Mouse (Mus musculus) WW6 (cell line): ENCODE results near the gene Cast.

Experiments used
- DNase-seq: peaks from one replicate; pipeline ENCODE4 v3.0.0-alpha.2; 2013; ENCODE audit warnings: low read depth, low spot score

Cast gene

DNA sequence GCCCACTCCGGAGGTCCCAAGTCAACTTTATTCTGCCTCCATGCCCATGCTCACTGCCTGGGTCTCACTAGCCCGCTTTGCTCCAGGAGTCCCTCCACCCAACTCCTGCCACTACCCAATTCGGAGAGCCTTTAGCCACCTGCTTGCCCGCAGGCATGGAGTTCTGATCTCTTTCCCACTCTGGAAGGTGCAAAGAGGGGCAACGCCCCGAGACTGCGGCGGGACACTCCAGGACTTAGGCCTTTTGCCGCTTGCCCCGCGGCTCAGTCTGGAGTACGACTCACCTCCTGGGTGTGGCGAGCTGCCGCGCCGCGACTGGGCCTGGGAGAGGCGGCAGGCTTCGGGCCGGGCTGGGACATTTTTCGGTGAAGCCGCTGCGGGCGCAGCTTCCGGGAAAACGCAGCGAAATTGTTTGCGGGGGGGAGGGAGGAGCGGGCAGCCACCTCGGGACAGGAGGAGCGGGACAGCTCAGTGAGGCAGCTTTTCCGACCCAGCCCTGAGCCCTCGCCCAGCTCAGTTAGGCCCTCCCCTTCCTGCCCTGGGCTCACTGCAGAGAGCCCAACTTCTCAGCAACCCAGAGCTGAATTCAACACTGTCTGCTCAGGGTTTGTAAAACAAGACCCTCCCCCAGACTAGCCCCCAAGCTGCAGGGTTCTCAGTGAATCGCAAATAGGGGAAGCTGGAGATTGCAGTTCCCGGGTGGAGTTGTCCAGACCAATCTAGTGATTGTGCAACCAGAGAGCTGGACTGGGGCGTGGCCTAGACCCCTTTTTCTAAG, at the start of gene Cast:
Cast (minus strand) TSS at position 659 of the 778 bp plus-strand sequence.
- peak; percentile 57 for DNase-seq

DNA sequence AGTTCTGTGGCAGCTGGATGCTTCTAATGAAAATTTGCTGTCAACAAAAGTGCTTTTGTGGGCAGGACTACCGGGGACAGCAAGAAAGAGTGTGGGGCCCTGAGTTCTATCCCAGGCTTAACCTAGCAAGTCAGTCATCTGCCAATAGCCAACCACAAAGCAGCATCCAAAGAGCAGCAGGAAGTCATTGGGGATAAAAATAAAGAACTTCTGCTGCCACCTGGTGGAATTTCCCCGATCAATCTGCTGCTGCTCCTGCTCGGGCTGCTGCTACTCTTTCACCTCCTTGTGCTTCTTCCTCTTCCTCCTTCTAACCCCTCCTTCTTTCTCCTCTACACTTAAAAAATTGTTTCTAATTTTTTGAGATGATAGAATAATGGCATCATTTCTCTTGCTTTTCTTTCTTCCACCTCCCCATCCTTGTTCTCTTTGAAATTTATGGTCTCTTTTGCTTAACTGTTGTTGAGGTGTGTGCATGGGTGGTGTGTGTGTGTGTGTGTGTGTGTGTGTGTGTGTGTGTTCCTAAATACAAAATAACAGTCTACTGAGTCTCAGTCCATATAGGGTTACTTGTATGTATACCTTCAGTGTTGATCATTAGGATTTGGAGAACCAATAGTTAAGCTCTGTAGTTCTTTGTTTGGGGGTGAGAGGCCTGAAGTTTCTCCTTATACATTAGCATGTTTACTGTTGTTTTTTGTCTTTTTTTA, 45.9 kb upstream of the Cast start:
- DNase-seq, result peak; percentile 22

DNA sequence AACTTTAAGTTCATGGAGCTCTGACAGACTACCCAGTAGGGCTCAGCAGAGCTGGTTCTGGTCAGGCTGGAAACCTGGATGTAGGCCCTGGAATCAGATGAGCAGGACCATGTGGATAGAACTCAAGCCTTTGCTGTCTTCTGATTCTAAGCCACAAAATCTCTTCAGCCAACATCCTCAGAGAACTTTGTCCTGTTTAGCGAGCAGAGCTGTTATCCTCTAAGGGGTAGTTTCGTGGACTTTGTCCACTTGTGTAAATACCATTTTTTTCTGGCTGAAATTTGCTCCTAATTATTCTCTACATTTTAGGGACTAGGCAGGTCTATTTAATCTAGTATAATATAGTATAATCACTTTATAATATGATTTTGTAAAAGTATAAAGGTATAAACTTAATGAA, 42.2 kb upstream of the Cast start:
- no peak for DNase-seq

DNA sequence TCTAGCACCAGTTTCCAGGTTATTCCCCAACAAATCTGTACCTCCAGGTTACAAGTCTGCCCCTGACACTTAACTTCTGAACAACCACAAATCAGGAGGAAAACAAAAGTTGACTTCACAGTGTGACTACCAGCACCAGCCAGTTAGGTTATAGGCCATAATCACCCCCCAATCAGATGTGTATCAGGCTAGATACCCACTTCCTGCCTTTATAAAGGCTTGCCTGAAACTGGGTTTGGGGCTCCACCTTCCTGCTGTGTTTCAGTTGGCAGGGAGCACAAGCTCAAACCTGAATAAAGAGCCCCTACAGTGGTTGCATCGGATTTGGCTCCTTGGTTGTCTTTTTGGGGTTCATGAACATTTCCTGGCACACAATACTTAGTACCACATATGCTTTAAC, 37.3 kb upstream of the Cast start:
- no peak for DNase-seq

DNA sequence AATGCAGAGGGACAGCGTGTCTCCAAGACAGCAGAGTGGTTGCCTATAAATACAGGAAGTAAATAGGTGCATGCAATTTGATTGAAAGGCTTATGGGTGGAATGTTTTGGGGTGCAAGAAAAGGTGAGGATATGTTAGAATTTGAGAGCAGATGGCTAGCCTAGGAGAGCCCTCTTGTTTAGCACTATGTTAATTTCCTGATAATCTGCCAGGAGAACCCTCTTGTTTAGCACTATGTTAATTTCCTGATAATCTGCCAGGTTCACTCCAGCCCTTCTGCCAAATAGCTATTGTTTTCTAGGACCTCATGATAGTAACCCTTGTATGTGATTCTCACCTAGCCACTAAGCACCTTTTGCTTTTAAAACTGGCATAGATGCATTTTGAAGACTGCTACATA, 25.9 kb upstream of the Cast start:
- no peak for DNase-seq

DNA sequence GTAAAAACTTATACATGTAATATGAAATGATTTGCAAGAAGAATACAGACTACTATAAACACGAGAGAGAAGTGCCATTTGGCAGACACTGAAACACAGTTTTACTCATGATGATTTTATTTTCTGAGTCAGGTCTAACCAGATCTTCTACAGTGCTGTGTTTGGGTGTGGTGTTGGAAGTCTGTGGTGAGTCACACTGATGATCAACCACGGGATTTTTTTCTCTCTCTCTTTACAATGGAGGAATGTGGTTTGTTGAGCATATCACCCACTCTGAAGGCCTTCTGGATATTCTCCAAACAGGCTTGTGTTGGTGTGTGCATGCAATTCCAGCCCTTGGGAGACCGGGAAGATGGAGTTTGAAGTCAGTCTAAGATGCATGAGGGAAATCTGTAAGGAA, 13.5 kb upstream of the Cast start:
- no peak for DNase-seq

DNA sequence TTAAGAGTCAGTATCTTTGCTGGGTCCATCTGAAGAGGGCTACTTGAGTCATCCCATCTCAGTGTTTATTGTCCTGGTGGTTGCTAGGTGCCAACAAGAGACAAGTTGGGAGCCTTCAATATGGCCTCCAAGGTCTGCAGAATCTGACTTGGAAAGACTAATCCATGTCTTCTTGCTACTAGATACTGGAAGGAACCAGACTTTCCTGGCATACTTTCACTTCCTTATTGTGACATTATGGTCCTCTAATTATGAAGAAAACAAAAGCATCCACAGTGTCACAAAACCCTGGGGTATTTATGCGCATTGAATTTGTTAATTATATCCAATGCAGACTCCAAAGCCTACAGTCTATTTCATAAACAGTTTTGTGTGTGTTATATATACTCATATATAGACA, 7.1 kb upstream of the Cast start:
- DNase-seq, result no peak

DNA sequence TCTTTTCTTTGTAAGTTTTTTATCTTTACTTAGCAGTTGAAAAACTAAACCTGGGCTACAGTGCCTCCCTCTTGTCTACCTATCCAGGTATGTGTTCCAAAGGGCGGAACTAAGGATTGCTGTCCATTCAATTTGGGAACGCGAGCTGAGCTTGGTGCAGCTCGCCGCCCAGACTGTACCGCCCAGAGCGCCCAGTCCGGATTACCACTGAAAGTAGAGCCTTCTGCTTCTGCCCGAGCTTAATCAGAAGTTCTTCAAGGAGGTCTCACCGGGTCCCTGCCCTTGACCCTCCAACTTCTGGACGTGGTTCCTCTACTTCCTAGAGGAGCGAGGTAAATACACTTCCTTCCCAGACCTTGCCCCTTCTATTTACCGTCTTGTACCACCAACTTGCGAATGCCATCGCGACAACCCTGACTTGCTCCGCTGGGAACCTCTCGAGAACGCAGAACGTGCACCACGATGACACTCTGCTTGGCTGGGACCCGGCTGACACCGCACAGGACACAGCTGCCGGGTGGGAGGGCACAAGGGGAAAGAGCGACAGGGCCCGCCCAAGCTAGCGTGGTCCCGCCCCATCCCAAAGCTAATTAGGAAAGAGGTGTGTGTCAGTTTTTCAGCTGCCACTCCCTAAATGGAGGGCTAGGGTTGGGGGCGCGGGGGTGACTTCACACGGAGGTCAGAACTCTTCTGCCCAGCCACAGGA, 1.0 kb downstream of the Cast start:
- DNase-seq, result peak; percentile 34

DNA sequence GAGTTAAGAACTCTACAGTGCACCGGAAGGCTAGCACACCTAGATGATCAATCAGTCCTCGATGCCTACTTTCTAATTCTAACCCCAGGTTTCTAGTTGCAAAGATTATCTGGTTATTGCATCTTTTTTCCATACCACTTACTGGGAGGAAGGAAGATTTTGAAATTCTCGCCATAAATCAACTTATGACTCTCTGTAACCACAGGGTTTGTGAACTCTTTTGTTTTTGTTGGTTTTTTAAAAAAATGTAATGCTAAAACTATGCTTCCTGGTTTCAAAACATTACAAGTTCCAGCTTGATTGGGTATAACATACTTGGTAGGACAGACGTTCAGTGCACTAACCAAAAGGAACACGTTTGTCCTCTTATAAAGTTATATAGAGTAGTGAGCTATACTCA, 1.7 kb downstream of the Cast start:
- no peak for DNase-seq

DNA sequence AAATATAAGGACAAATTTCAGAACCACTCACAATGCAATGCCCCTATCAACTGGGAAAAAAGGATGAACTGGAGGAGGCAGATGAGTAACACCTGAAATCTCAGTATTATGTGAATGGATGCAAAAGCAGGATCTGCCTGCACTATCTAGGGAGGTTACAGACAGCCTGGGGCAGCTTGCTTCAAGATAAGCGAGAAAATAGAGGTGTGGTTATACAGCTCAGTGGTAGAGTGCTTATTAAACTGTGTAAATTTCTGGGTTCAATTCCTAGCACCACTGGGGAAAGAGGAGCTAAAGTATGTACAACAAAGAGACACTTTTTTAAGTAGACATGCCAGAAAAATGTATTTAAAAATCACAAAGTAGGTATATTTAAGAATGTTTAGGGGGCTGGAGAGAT, 14.2 kb downstream of the Cast start:
- DNase-seq, result no peak

DNA sequence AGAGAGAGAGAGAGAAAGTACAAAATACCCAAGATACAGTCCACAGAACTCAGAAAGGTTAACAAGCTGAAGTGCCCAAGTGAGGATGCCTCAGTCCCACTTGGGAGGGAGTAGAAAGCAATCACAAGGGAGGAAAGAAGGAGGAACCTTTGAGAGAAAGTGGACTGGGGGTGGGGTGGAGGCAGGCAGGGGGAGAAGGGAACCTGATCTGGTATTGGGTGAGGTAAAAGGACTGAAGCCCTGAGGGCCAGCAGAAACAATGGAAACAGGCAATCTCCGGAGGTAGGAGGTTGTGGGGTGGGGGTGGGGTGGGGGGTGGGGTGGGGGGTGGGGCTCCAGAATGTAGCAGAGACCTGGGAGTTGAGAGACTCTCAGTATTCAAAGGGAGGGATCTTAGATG, 20.9 kb downstream of the Cast start:
- peak; percentile 57 for DNase-seq

DNA sequence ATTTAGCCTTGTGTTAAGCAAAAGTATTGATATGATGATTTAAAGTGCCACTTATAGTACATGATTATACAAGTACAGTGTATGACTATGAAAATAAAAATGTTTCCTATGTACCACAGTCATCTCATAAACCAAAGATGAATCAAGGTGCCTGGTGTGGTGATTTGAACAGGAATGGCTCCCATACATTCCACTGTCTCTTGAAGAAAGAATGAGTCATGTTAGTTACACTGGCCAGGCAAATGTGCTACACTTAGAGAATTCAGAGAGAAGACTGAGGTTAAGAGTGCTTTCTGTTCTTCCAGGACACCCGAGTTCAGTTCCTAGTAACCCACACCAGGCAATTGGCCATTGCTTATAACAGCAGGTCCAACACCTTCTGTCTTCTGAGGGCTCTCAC, 36.5 kb downstream of the Cast start:
- no peak for DNase-seq

DNA sequence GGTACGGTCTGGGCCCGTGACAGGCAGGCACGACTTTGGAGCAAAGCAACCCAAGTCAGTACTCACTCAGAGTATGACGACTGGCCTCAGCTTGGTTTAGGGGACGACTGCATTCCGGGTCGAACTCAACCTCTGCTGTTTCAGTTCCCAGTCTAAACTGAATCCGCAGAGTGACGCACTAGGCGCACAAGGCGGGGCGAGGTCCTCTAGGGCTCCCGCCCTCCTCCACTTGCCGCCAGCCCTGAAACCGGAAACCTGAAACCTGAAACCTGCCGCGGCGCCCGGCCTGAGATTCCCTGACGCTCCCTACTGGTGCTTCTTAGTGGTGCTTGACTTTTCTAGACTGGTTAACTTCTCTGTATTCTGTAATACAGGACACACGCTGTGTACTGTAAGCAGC, 38.1 kb downstream of the Cast start:
- peak; percentile 88 for DNase-seq

DNA sequence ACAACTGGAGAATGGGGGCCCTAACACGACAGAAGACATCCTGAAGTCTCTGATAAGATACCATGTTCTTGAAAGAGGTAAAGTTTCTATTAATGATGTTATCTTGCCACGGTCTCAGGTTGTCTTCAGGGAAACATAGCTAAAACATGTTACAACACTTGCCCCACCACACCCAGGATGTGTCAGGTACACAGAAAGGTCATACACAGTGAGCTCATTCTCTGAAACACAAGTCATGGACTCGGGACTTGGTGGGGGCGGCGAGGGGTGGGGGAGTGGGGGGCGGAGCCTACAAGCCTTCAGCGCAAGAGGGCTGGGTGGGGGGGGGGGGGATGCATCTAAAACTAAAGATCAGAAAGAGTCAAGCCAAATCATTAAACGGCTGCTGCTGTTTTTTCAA, 38.7 kb downstream of the Cast start:
- no peak for DNase-seq

DNA sequence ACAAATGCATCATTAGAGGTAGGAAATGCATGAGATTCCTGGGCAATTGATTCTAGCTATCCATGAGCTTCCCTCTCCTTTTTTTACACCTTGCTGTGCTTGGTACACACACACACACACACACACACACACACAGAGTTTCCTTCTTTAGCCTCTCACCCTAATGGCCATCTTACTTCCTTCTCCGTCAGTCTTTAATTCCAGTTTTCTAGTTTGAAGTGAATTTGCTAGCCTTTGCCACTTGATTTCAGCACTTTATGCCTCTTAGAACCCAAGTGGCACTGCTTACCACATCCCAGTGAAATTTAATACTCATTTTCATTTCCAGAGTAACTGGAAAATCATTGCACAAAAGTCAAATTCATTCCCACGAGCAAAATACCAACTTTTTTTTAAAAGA, 41.4 kb downstream of the Cast start:
- no peak for DNase-seq

DNA sequence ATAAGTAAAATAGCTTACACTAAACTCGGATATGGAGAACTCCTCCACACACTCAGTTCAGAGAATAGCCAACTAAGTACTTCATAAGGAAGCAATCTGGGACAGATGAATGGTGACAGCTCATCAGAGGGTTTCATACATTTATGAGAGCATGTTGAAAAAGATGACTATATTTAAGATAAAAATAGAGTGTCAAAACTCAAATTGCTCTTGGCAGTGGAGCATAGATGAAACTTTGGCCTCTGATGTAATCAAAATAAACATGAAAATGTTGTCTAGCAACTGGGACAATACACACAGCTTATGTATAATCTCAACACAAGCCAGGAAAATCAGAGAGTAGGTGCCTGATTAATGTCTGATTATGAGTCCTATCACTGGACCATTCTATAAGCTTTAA, 45.9 kb downstream of the Cast start:
- DNase-seq, result no peak

DNA sequence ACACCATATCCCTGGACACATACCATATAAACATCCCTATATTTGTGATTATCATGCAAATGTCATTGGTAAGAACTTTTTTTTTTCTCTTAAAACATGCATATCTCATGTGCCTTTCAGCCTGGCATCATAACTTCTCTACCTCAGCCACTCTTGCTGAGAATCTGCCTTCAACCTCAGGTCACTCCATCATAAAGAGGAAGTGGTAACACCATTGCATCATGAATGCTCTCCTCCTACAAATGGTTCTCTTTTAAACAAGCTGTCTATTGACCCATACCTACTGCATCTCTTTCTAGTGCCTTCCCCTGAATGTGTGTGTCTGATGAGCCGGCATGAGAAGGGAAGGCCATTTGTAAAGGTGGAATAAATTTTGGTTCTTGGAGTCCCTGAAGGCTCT, 49.5 kb downstream of the Cast start:
- no peak for DNase-seq

DNA sequence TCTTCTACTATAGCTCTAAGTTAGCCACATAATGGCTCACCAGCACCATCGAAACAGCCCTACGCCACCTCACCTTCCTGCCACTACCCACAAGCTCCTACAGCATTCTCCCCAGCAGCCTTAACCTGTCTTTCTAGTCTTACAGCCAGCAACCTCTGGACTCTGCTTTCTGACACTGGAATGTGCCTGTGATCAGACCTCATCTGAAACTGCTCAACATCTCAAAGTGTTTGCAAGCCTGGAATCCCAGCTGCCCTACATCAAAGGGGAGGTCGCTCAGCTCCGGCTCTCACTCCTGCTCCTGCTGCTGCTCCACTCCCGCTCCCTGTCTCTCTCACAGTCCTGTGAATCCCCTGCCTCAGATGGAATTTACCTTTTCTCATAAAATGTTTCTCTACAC, 65.4 kb downstream of the Cast start:
- DNase-seq, result no peak

DNA sequence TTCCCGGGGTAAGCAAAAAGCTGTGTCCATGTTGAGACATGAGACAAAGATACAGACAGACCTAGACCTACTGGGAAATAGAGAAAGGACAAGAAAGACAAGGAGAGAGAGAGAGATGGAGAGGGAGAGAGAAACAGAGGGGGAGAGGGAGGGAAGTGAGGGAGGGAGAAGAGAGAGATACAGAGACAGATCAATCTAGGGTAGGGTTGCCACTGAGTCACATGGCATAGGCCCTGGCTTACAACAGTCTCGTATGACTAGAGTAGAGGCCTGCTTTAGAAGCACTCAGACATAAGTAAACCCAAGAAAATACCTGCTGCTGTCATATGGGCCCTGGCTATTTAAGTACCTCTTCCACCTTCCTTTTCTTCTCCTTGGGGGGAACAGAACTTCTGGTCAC, 72.2 kb downstream of the Cast start:
- no peak for DNase-seq

DNA sequence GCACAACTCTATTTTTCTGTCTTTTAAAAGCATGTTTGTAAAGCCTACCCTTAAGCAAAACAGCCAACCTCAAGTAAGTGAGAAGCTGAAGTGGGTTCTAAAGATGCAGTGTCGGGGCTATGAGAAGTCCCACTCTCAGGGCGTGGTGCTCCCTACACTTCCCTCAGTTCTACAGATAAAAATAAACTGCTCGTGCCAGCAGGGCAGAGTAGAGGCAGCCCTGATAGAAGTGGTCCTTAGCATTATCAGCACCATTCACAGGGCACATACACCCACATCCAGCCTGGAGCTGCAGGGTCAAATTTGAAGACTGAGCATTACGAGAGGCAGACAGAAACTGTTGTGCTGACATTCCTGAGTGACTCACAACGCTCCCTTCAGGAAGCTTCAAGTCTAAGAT, 72.8 kb downstream of the Cast start:
- no peak for DNase-seq

DNA sequence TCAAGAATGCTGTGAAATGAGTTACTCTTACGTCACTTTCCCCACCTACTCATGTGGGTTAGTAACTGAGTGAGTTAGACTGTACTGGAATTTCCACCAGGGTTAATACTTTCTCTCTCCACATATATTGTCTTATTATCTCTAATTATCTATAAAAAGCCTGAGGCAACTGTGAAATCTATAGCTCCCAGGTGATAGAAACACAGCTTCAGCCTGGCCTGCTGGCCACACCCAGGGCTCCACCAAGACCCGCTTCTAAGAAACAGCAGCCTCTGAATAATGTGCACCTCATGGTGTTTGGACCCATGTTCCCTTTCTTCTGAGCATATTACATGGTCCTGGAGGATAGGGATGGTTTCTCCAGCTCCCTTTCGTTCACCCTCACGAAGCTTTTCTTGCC, 74.9 kb downstream of the Cast start:
- no peak for DNase-seq

DNA sequence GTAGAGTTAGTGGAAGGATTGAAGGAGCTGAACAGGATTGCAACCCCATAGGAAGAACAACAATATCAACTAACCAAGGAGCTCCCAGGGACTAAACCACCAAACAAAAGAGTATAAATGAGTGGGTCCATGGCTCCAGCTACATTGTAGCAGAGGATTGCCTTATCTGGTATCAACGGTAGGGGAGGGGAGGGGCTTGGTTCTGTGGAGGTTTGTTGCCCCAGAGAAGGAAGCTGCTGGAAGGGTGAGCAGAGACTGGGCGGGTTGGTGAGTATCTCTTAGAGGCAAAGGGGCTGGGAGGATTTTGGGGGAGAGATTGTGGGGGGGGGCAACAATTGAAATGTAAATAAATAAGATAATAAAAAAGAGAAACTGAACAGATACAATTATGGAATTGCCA, 89.6 kb downstream of the Cast start:
- no peak for DNase-seq

DNA sequence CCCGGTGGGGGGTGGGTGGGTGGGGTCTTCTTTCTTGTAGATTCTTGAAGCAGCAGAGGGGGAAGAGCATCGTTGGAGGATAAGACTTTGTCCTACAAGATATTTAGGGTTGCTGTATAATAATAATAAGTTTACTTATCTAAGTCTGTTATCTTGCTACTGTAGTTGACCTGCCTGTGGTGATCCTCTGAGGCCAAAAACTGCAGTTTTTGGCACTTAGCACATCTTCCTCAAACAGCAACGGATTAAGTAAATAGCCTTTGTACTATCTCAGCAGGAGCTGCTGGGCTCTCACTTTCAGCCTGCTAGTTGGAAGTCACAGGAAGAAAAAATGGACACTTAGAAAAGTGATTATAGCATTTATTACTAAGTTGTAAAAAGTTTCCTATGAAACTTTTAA, 112.4 kb downstream of the Cast start:
- no peak for DNase-seq
